Mouse (Mus musculus) testis, adult 2 months (tissue): Measurements from ENCODE around the gene Tecpr2.

Experiments
- CTCF ChIP-seq: fragments of 200-500 bp; IDR thresholded peaks from 2 replicates; pipeline ENCODE4 v1.5.1; 2012; ENCODE audit warnings: low read depth, mild to moderate bottlenecking, inconsistent platforms, low read length, moderate library complexity; ENCODE audit not compliant: control insufficient read depth, insufficient read depth, insufficient replicate concordance
- POLR2A ChIP-seq: fragments of 200-500 bp; IDR thresholded peaks from 2 replicates; pipeline ENCODE4 v1.6.1; 2012; ENCODE audit warnings: low read depth, mild to moderate bottlenecking, inconsistent platforms, low read length, moderate library complexity; ENCODE audit not compliant: control insufficient read depth

- TF ChIP-seq CTCF (peak; percentile 66; the same call in 1 of the 2 replicates), POLR2A (no peak)
Observed at GRCm38 (mm10) chr12:110935983-110936620, 47.0 kb downstream of the Tecpr2 start.
